13 mouse cellular contexts compared by ENCODE assay signal in the genomic region with DNA sequence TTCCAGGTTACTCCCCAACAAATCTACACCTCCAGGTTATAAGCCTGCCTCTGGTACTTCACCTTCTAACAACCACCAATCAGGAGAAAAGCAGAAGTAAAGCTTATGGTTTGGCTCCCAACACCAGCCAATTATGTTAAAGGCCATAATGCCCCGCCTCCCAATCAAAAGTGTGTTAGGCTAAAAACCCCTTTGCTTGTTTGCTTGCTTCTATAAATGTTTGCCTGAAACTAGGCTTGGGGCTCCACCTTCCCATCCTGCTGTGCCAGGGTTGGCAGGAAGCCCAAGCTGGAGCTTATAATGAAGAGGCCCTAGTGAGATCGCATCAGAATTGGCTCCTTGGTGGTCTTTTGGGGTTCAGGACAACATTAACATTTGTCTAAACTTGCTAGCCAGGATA. TPM values are rescaled to one million over a fixed set of nuclear protein-coding genes. Genes with fewer than 3 reads are reported as not detected.
A peak's percentile ranks its signal among the peaks of the same experiment; 100 is the strongest.
DNase-seq lines count a peak whose midpoint lies in the region; ATAC-seq lines count a peak whose summit lies in the region.
"Had no signal": no experiment of that assay in that cellular context is flagged by ENCODE, and none has a peak within 500 bp of the region (broad histone marks: within the 10 kb centered on the region; RNA-seq: fewer than 3 reads in every experiment).

No protein-coding gene starts in this region.

- peaks cover 14% of the 10 kb centered on the region for H3K4me1 ChIP-seq in kidney, embryonic 15.5 days
- H3K4me1 ChIP-seq in hindbrain, embryonic 12.5 days, result peaks cover 12% of the 10 kb centered on the region

- no peaks in the 10 kb centered on the region for H3K9me3 ChIP-seq in kidney, embryonic 15.5 days (replicated peaks)
- no peaks in the 10 kb centered on the region for H3K9me3 ChIP-seq in hindbrain, embryonic 12.5 days (replicated peaks)
- H3K9me3 ChIP-seq: forebrain, embryonic 15.5 days; hindbrain, embryonic 10.5 days; lung, embryonic 15.5 days; neural tube, embryonic 13.5 days had no signal

- H3K27ac ChIP-seq in kidney, embryonic 15.5 days, result no peak overlapping the region
- H3K27ac ChIP-seq in hindbrain, embryonic 12.5 days, result no peak overlapping the region
- H3K27ac ChIP-seq: forebrain, embryonic 15.5 days; hindbrain, embryonic 10.5 days; left cerebral cortex, adult 2 months; lung, embryonic 15.5 days; neural tube, embryonic 13.5 days had no signal

- H3K4me3 ChIP-seq in kidney, embryonic 15.5 days (replicated peaks), result no peak overlapping the region
- no peak overlapping the region for H3K4me3 ChIP-seq in hindbrain, embryonic 12.5 days
- H3K4me3 ChIP-seq: forebrain, embryonic 15.5 days; hindbrain, embryonic 10.5 days; left cerebral cortex, adult 2 months; lung, embryonic 15.5 days; neural tube, embryonic 13.5 days had no signal

- no peak for ATAC-seq in kidney, embryonic 15.5 days (replicated peaks; ENCODE audit: low FRiP score)
- ATAC-seq in monocyte, adult 5-6 weeks (replicated peaks; ENCODE audit: insufficient number of reproducible peaks, low FRiP score, low TSS enrichment, poor library complexity, severe bottlenecking), result no peak
- ATAC-seq in hindbrain, embryonic 12.5 days (ENCODE audit: low FRiP score), result no peak
- ATAC-seq: forebrain, embryonic 15.5 days had no signal

- no peaks in the 10 kb centered on the region for H3K27me3 ChIP-seq in kidney, embryonic 15.5 days
- no peaks in the 10 kb centered on the region for H3K27me3 ChIP-seq in hindbrain, embryonic 12.5 days
- H3K27me3 ChIP-seq: forebrain, embryonic 15.5 days; lung, embryonic 15.5 days; neural tube, embryonic 13.5 days had no signal

- no peaks in the 10 kb centered on the region for H3K36me3 ChIP-seq in kidney, embryonic 15.5 days
- H3K36me3 ChIP-seq in hindbrain, embryonic 12.5 days, result no peaks in the 10 kb centered on the region
- H3K36me3 ChIP-seq: forebrain, embryonic 15.5 days; lung, embryonic 15.5 days; neural tube, embryonic 13.5 days had no signal

- no peak overlapping the region for H3K4me2 ChIP-seq in kidney, embryonic 15.5 days
- no peak overlapping the region for H3K4me2 ChIP-seq in hindbrain, embryonic 12.5 days (replicated peaks)
- H3K4me2 ChIP-seq: forebrain, embryonic 15.5 days; lung, embryonic 15.5 days; neural tube, embryonic 13.5 days had no signal

- DNase-seq in adrenal gland, postnatal 10 days, result peak; percentile 66
- DNase-seq in adrenal gland, postnatal 4 days (ENCODE audit: low spot score in 2 of 2), result no peak
- peak; percentile 62 for DNase-seq in kidney, adult 18-20 months
- peak; percentile 22 to 35 for DNase-seq in B cell, adult 2 months
- DNase-seq in kidney, postnatal 25 days, result peak; percentile 73 to 74

- 86% methylated on average over 2 of the region's 2 CpGs for WGBS in kidney, embryonic 15.5 days
- 94% methylated on average over 2 of the region's 2 CpGs for WGBS in hindbrain, embryonic 12.5 days

- no peak overlapping the region for H3K9ac ChIP-seq in kidney, embryonic 15.5 days
- H3K9ac ChIP-seq in hindbrain, embryonic 12.5 days, result no peak overlapping the region
- H3K9ac ChIP-seq: forebrain, embryonic 15.5 days; lung, embryonic 15.5 days; neural tube, embryonic 13.5 days had no signal

RNA-seq across cellular contexts. Expression of a gene that starts 31.8 kb away (rescaled TPM):
- total RNA-seq in adrenal gland, postnatal 10 days (2021), result 1 to 10 TPM; 2.0 to 2.7 TPM
- 1 to 10 TPM; 3.6 to 4.2 TPM for total RNA-seq in adrenal gland, postnatal 4 days (2021)
- polyA plus RNA-seq in kidney, embryonic 15.5 days (2015; fragmentation: Nextera tagmentation; extraction: Ambion mirVana), result 1.8 and 2.1 TPM in 2 replicates
- 4.3 to 5.4 TPM (median 4.9 TPM) in 3 replicates for total RNA-seq in monocyte, adult 5-6 weeks (2017)
- polyA plus RNA-seq in hindbrain, embryonic 12.5 days (2016; fragmentation: Nextera tagmentation; extraction: Ambion mirVana), result 3.8 and 4.3 TPM in 2 replicates

Comparison
In these comparisons a context has a peak if more than half of its experiments do, and no peak if none do; other contexts are left out.
1. DNase-seq: peak in adrenal gland, postnatal 10 days (single experiment), kidney, adult 18-20 months (single experiment), B cell, adult 2 months (2 of 2) and kidney, postnatal 25 days (2 of 2); none in adrenal gland, postnatal 4 days (0 of 2).